Mouse (Mus musculus): ENCODE measurements around the gene Git2. TPM values are rescaled to one million over a fixed set of nuclear protein-coding genes. Genes with fewer than 3 reads are reported as not detected.

Gene Git2
- polyA plus RNA-seq, 1 experiment from 2014 or later, result 29.1 TPM

GRCm38 (mm10) chr5:114808385-114808784 is 33.1 kb upstream of the Git2 start:
- H3K4me2 ChIP-seq (ENCODE audit: low read length), result no peak overlapping the region
- 0 out of 2 replicates have a peak, but pooled peaks cover 9% of the 10 kb centered on the region for H3K4me1 ChIP-seq (ENCODE audit: control insufficient read depth, insufficient read depth, low read length)
- H3K9ac ChIP-seq (ENCODE audit: low read length), result no peak overlapping the region
- H3K27ac ChIP-seq (ENCODE audit: low read depth, low read length), result no peak overlapping the region
- no peak overlapping the region for H3K4me3 ChIP-seq (ENCODE audit: low read depth, low read length)
- WGBS, result 85% methylated on average over 8 of the region's 8 CpGs
- H3K36me3 ChIP-seq (ENCODE audit: control insufficient read depth, insufficient read depth, low read length), result peaks cover 61% of the 10 kb centered on the region
- ATAC-seq, result no peak
- no peak for DNase-seq (ENCODE audit: low spot score)
- no peaks in the 10 kb centered on the region for H3K9me3 ChIP-seq (replicated peaks; ENCODE audit: control insufficient read depth, low read length)
- no peaks in the 10 kb centered on the region for H3K27me3 ChIP-seq (replicated peaks; ENCODE audit: control insufficient read depth, insufficient read depth, low read length)

GRCm38 (mm10) chr5:114807893-114808292 is 32.6 kb upstream of the Git2 start:
- H3K4me3 ChIP-seq (ENCODE audit: low read depth, low read length), result no peak overlapping the region
- peaks cover 66% of the 10 kb centered on the region for H3K36me3 ChIP-seq (ENCODE audit: control insufficient read depth, insufficient read depth, low read length)
- H3K27ac ChIP-seq (ENCODE audit: low read depth, low read length), result no peak overlapping the region
- WGBS, result 75% methylated on average over 6 of the region's 6 CpGs
- ATAC-seq (no peak), DNase-seq (ENCODE audit: low spot score) (no peak)
- no peak overlapping the region for H3K4me2 ChIP-seq (ENCODE audit: low read length)
- H3K27me3 ChIP-seq (replicated peaks; ENCODE audit: control insufficient read depth, insufficient read depth, low read length), result no peaks in the 10 kb centered on the region
- no peak overlapping the region for H3K9ac ChIP-seq (ENCODE audit: low read length)
- H3K4me1 ChIP-seq (ENCODE audit: control insufficient read depth, insufficient read depth, low read length), result 0 out of 2 replicates have a peak, but pooled peaks cover 9% of the 10 kb centered on the region
- no peaks in the 10 kb centered on the region for H3K9me3 ChIP-seq (replicated peaks; ENCODE audit: control insufficient read depth, low read length)

GRCm38 (mm10) chr5:114807468-114807867 is 32.2 kb upstream of the Git2 start:
- H3K4me3 ChIP-seq (ENCODE audit: low read depth, low read length), result no peak overlapping the region
- H3K4me1 ChIP-seq (ENCODE audit: control insufficient read depth, insufficient read depth, low read length), result 0 out of 2 replicates have a peak, but pooled peaks cover 7% of the 10 kb centered on the region
- no peak for DNase-seq (ENCODE audit: low spot score)
- no peak overlapping the region for H3K4me2 ChIP-seq (ENCODE audit: low read length)
- no peaks in the 10 kb centered on the region for H3K27me3 ChIP-seq (replicated peaks; ENCODE audit: control insufficient read depth, insufficient read depth, low read length)
- H3K27ac ChIP-seq (ENCODE audit: low read depth, low read length), result 0 out of 2 replicates have a peak overlapping the region, but pooled peaks have one; percentile 14
- H3K9me3 ChIP-seq (replicated peaks; ENCODE audit: control insufficient read depth, low read length), result no peaks in the 10 kb centered on the region
- H3K9ac ChIP-seq (ENCODE audit: low read length), result no peak overlapping the region
- peaks cover 69% of the 10 kb centered on the region for H3K36me3 ChIP-seq (ENCODE audit: control insufficient read depth, insufficient read depth, low read length)
- WGBS, result 30% methylated on average over 8 of the region's 8 CpGs
- ATAC-seq, result no peak

- ATAC-seq (no peak), DNase-seq (ENCODE audit: low spot score) (no peak)
- Histone ChIP-seq H3K27ac (ENCODE audit: low read depth, low read length) (0 out of 2 replicates have a peak overlapping the region, but pooled peaks have one; percentile 14), H3K4me3 (ENCODE audit: low read depth, low read length) (no peak overlapping the region), H3K9ac (ENCODE audit: low read length) (no peak overlapping the region), H3K4me2 (ENCODE audit: low read length) (no peak overlapping the region), H3K9me3 (replicated peaks; ENCODE audit: control insufficient read depth, low read length) (no peaks in the 10 kb centered on the region), H3K4me1 (ENCODE audit: control insufficient read depth, insufficient read depth, low read length) (0 out of 2 replicates have a peak, but pooled peaks cover 3% of the 10 kb centered on the region), H3K36me3 (ENCODE audit: control insufficient read depth, insufficient read depth, low read length) (peaks cover 73% of the 10 kb centered on the region), H3K27me3 (replicated peaks; ENCODE audit: control insufficient read depth, insufficient read depth, low read length) (no peaks in the 10 kb centered on the region)
- WGBS, result 43% methylated on average over 9 of the region's 9 CpGs
Measured at GRCm38 (mm10) chr5:114807063-114807462, 31.7 kb upstream of the Git2 start.

GRCm38 (mm10) chr5:114806636-114807035 is 31.3 kb upstream of the Git2 start:
- ATAC-seq, result no peak
- 86% methylated on average over 8 of the region's 8 CpGs for WGBS
- Histone ChIP-seq H3K9me3 (replicated peaks; ENCODE audit: control insufficient read depth, low read length) (no peaks in the 10 kb centered on the region), H3K27me3 (replicated peaks; ENCODE audit: control insufficient read depth, insufficient read depth, low read length) (no peaks in the 10 kb centered on the region), H3K9ac (ENCODE audit: low read length) (no peak overlapping the region), H3K36me3 (ENCODE audit: control insufficient read depth, insufficient read depth, low read length) (peaks cover 76% of the 10 kb centered on the region), H3K4me3 (ENCODE audit: low read depth, low read length) (no peak overlapping the region), H3K4me2 (ENCODE audit: low read length) (no peak overlapping the region), H3K27ac (ENCODE audit: low read depth, low read length) (0 out of 2 replicates have a peak overlapping the region, but pooled peaks have one; percentile 14), H3K4me1 (ENCODE audit: control insufficient read depth, insufficient read depth, low read length) (0 out of 2 replicates have a peak, but pooled peaks cover under 1% of the 10 kb centered on the region)
- DNase-seq (ENCODE audit: low spot score), result no peak

DNA sequence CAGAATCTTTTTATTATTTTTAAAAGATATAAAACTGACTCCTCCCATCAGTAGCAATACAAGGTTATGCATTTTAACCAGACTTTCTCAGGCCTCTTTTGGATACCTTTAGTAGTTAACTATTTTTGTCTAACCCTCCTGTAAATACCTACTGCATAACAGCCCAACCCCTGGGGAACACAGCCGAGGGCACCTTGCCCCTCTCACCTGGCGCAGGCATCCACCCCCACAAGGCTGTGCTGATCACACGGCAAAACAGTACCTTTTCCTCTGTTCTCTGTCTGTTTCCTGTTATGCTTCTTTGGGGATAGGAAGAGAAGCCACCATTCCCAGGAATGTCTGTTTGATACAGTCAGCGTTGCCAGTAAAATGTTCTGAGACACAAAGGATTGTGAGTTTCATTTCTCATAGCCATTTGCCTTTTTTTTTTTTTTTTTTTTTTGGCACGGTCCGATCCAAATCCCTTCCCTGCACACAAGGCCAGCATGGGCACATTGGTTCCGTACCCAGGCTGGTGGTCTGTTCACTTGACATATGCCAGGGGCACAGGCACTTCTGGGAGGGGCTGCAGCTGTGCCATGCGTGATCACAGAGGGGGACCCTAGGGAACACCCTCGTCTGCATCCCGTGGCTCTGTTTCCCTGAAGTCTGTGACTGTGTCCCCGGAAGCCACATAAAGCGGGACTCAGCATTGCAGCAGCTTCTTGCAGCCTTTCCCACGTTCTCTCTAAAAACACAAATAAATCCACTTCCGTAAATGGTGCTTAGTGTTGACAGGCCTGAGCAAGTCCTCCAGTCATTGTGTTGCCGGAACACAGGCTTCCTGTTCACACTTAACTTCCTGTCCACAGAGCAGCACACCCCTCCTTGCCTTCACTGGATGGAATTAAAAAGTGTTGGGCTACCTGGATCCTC is 30.4 kb upstream of the Git2 start:
- 84% methylated on average over 15 of the region's 15 CpGs for WGBS
- no peaks in the 10 kb centered on the region for H3K9me3 ChIP-seq (replicated peaks; ENCODE audit: control insufficient read depth, low read length)
- no peak overlapping the region for H3K4me3 ChIP-seq (ENCODE audit: low read depth, low read length)
- no peaks in the 10 kb centered on the region for H3K4me1 ChIP-seq (ENCODE audit: control insufficient read depth, insufficient read depth, low read length)
- ATAC-seq (no peak), DNase-seq (ENCODE audit: low spot score) (no peak)
- H3K36me3 ChIP-seq (ENCODE audit: control insufficient read depth, insufficient read depth, low read length), result peaks cover 84% of the 10 kb centered on the region
- H3K9ac ChIP-seq (ENCODE audit: low read length), result no peak overlapping the region
- H3K4me2 ChIP-seq (ENCODE audit: low read length), result no peak overlapping the region
- no peak overlapping the region for H3K27ac ChIP-seq (ENCODE audit: low read depth, low read length)
- H3K27me3 ChIP-seq (replicated peaks; ENCODE audit: control insufficient read depth, insufficient read depth, low read length), result no peaks in the 10 kb centered on the region

- Histone ChIP-seq H3K27me3 (replicated peaks; ENCODE audit: control insufficient read depth, insufficient read depth, low read length) (no peaks in the 10 kb centered on the region), H3K27ac (ENCODE audit: low read depth, low read length) (0 out of 2 replicates have a peak overlapping the region, but pooled peaks have one; percentile 21), H3K4me2 (ENCODE audit: low read length) (no peak overlapping the region), H3K9me3 (replicated peaks; ENCODE audit: control insufficient read depth, low read length) (no peaks in the 10 kb centered on the region), H3K4me3 (ENCODE audit: low read depth, low read length) (no peak overlapping the region), H3K36me3 (ENCODE audit: control insufficient read depth, insufficient read depth, low read length) (peaks cover 87% of the 10 kb centered on the region), H3K4me1 (ENCODE audit: control insufficient read depth, insufficient read depth, low read length) (no peaks in the 10 kb centered on the region), H3K9ac (ENCODE audit: low read length) (no peak overlapping the region; the same call in 1 of the 2 replicates)
- 31% methylated on average over 3 of the region's 3 CpGs for WGBS
- ATAC-seq (no peak), DNase-seq (ENCODE audit: low spot score) (peak; percentile 43)
Measured at GRCm38 (mm10) chr5:114804958-114805357, 29.6 kb upstream of the Git2 start.

GRCm38 (mm10) chr5:114804335-114804734 is 29.0 kb upstream of the Git2 start:
- Histone ChIP-seq H3K4me2 (ENCODE audit: low read length) (no peak overlapping the region), H3K36me3 (ENCODE audit: control insufficient read depth, insufficient read depth, low read length) (peaks cover 93% of the 10 kb centered on the region), H3K4me3 (ENCODE audit: low read depth, low read length) (no peak overlapping the region), H3K4me1 (ENCODE audit: control insufficient read depth, insufficient read depth, low read length) (no peaks in the 10 kb centered on the region), H3K9me3 (replicated peaks; ENCODE audit: control insufficient read depth, low read length) (no peaks in the 10 kb centered on the region), H3K27me3 (replicated peaks; ENCODE audit: control insufficient read depth, insufficient read depth, low read length) (no peaks in the 10 kb centered on the region), H3K27ac (ENCODE audit: low read depth, low read length) (no peak overlapping the region), H3K9ac (ENCODE audit: low read length) (no peak overlapping the region)
- DNase-seq (ENCODE audit: low spot score) (no peak), ATAC-seq (no peak)
- WGBS, result 82% methylated on average over 13 of the region's 13 CpGs

- Histone ChIP-seq H3K27me3 (replicated peaks; ENCODE audit: control insufficient read depth, insufficient read depth, low read length) (no peaks in the 10 kb centered on the region), H3K27ac (ENCODE audit: low read depth, low read length) (no peak overlapping the region), H3K4me3 (ENCODE audit: low read depth, low read length) (no peak overlapping the region), H3K9ac (ENCODE audit: low read length) (no peak overlapping the region), H3K4me2 (ENCODE audit: low read length) (no peak overlapping the region), H3K36me3 (ENCODE audit: control insufficient read depth, insufficient read depth, low read length) (peaks cover 93% of the 10 kb centered on the region), H3K4me1 (ENCODE audit: control insufficient read depth, insufficient read depth, low read length) (no peaks in the 10 kb centered on the region), H3K9me3 (replicated peaks; ENCODE audit: control insufficient read depth, low read length) (no peaks in the 10 kb centered on the region)
- WGBS, result 92% methylated on average over 13 of the region's 13 CpGs
- ATAC-seq, result no peak
- no peak for DNase-seq (ENCODE audit: low spot score)
Measured at GRCm38 (mm10) chr5:114803231-114803630, 27.9 kb upstream of the Git2 start.

Measured in forebrain, embryonic 14.5 days (tissue).